Mouse (Mus musculus) Patski (cell line): ENCODE data around the gene Olfr1107. TPM values are rescaled to one million over a fixed set of nuclear protein-coding genes. Genes with fewer than 3 reads are reported as not detected.

Experiments used
- ATAC-seq: fragments of 100-300 bp; one replicate; pipeline ENCODE4 v1.8.0; 2021
- CTCF ChIA-PET: fragments of 350-600 bp; sonication (Branson Sonifier 250); formaldehyde crosslinking; loops from one replicate; lab custom pipeline; 2022; ENCODE audit warnings: inconsistent platforms; lab: Charles Lee
- POLR2A ChIA-PET: fragments of 350-600 bp; sonication (Branson Sonifier 250); formaldehyde crosslinking; loops from one replicate; lab custom pipeline; 2022; ENCODE audit warnings: antibody characterized with exemption, inconsistent platforms; lab: Charles Lee
- DNase-seq: peaks from one replicate; pipeline ENCODE4 v3.0.0-alpha.2; 2011; ENCODE audit warnings: low read depth, low spot score
- H3K27me3 ChIP-seq: fragments of 371-371 bp; one replicate; pipeline ENCODE4 v1.5.1; 2021
- CTCF ChIP-seq: fragments of 100-300 bp; IDR thresholded peaks from one replicate; pipeline ENCODE4 v1.5.1; 2021
- in situ Hi-C: fragments of 300-500 bp; cut with MboI; formaldehyde crosslinking; loops from 3 replicates; pipeline ENCODE4 v1.11.1; 2018; ENCODE audit warnings: low pct_unique_long_range_greater_than_20kb, mixed read lengths
- polyA plus RNA-seq: library from polyadenylated mRNA; unstranded; gene quantifications from one replicate; pipeline ENCODE4 v1.2.3, GENCODE M21; 2021

Gene Olfr1107
- polyA plus RNA-seq, result not detected

DNA sequence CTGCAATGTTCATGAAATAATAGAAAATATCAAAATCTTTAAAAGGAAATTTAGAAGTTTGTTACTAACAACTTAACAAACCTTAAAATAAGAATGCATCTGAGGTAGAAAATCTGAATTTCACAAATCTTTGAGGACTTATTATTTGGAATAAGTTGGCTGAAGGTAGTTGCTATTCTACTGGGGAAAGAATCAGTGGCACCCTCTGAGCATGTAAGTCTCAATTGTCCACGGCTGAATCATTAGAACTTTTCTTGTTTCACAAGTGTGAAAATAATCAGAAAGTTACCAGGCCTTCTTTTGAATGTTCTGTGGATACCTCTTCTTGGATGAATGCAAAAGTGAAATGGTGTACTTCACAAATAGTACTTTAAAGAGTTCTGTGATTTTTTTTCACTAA, at the start of gene Olfr1107:
TSS of gene Olfr1107 (minus strand) at position 101 of the 400 bp plus-strand sequence.
- no peak for TF ChIP-seq CTCF
- ATAC-seq (no peak), DNase-seq (no peak)
- POLR2A ChIA-PET, result no interaction called here
- in situ Hi-C loops, result no loop called here
- H3K27me3 ChIP-seq, result no peaks in the 10 kb centered on the region
- CTCF ChIA-PET, result no interaction called here

DNA sequence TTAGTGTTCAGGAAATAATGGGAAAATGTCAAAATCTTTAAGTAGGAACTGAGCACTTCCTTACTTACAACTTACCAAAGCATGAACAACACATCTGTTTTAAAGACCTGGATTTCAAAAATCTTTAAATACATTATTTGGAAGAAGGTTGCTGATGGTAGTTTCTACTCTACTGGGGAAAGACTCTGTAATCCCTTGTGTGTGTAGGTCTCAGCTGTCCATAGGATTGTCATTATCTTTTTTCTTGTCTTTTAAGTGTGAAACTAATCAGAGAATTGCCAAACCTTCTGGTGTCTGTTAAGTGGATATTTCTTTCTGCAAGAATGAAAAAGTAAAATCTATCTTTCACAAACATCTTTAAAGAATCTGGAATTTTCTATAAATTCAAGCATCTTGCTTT, 38.9 kb upstream of the Olfr1107 start, which contains the start of gene Olfr259:
TSS of gene Olfr259 (minus strand) at position 101 of the 400 bp plus-strand sequence.
- ATAC-seq (no peak), DNase-seq (no peak)
- ChIA-PET CTCF (no interaction called here), POLR2A (no interaction called here)
- no peak for TF ChIP-seq CTCF
- no peaks in the 10 kb centered on the region for H3K27me3 ChIP-seq
- in situ Hi-C loops, result no loop called here

DNA sequence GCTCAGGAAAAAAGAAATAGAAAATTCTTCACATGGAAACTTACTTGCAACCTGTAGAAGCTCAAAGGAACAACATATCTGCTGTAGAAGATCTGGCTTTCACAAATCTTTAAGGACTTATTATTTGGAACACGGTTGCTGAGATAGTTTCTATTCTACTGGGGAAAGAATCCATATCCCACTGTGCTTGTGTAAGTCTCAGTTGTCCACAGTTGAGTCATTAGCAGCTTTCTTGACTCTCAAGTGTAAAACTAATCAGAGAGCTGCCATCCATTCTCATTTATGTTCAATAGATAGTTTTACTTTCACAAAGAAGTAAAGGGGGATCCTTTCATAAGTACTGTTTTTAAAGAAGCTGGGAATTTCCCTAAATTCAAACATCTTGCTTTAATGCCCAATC, 20.3 kb upstream of the Olfr1107 start, which contains the start of gene Olfr1109:
TSS of gene Olfr1109 (minus strand) at position 101 of the 400 bp plus-strand sequence.
- ChIA-PET CTCF (no interaction called here), POLR2A (no interaction called here)
- no peaks in the 10 kb centered on the region for H3K27me3 ChIP-seq
- no peak for TF ChIP-seq CTCF
- DNase-seq, result no peak
- in situ Hi-C loops, result no loop called here
- no peak for ATAC-seq

DNA sequence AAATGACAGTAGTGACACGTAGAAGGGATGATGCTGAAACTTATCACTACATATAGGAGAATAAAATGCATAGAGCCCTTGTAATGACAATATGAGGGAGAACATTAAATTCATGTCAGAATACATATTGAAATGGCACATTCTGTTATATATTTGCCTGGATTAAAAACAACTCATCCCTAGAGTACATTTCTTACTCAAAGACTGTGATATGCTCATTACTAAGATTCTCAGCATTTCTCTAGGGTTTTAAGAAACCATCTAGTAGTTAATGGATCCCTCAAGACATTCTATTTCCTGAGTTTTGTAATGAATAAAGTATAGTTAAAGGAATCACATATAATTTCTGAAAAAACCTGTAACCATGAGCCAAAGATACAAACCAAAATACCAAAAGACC, 23.4 kb downstream of the Olfr1107 start, which contains the start of gene Olfr1106:
TSS of gene Olfr1106 (minus strand) at position 101 of the 400 bp plus-strand sequence.
- CTCF ChIA-PET, result no interaction called here
- POLR2A ChIA-PET, result no interaction called here
- H3K27me3 ChIP-seq, result no peaks in the 10 kb centered on the region
- in situ Hi-C loops, result no loop called here
- TF ChIP-seq CTCF, result no peak
- ATAC-seq, result no peak
- no peak for DNase-seq

DNA sequence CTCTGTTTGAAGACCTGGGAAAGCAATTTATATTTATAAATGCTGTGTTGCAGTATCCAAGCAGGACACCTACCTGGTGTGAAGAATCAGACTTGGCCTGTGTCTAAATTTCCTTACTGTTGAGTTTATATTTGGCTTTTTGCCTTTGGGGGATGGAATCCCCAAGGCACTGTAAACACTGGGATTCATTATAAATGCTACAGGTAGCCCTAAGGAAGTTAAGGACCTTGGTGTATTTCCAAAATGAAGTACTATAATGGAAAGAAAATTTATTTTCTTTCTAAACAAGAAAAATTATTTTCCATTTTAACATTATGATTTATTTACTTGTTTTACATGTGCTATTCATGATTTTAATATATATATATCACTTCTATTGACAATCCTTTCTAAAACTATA, 39.2 kb downstream of the Olfr1107 start, which contains the start of gene Olfr1105:
TSS of gene Olfr1105 (minus strand) at position 101 of the 400 bp plus-strand sequence.
- no peaks in the 10 kb centered on the region for H3K27me3 ChIP-seq
- no peak for ATAC-seq
- ChIA-PET POLR2A (no interaction called here), CTCF (no interaction called here)
- TF ChIP-seq CTCF, result no peak
- in situ Hi-C loops, result no loop called here
- DNase-seq, result no peak

DNA sequence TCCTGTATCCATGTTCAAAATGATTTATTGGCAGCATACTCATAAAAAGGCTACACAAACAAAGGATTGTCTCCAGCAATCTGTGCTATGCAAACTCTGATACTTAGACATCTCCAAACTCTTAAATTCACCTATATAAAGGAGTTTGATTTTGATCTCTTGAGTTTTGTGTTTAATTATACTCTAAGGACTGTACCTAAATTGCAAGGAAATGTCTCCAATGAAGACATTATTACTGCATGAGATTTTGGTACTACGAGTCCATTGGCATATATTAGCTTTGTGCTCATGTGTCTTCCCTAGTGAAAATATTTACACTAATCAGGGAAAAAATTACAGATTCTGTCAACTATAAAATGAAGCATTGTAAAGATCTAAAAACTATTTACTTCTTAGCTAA, 48.6 kb downstream of the Olfr1107 start, which contains the start of gene Olfr1104:
TSS of gene Olfr1104 (minus strand) at position 101 of the 400 bp plus-strand sequence.
- DNase-seq (no peak), ATAC-seq (no peak)
- POLR2A ChIA-PET, result no interaction called here
- H3K27me3 ChIP-seq, result peaks cover 4% of the 10 kb centered on the region
- no peak for TF ChIP-seq CTCF
- in situ Hi-C loops, result no loop called here
- CTCF ChIA-PET, result no interaction called here

Other genes starting within 250 kb of the Olfr1107 start
- not detected for gene Olfr1095, start 224.1 kb downstream of the Olfr1107 start, polyA plus RNA-seq
- not detected for gene Gm13723, start 201.0 kb downstream of the Olfr1107 start, polyA plus RNA-seq
- gene Olfr1097, start 183.6 kb downstream of the Olfr1107 start, polyA plus RNA-seq, result not detected
- gene Olfr1098, start 151.3 kb downstream of the Olfr1107 start, polyA plus RNA-seq, result not detected
- gene Olfr1099, start 115.1 kb downstream of the Olfr1107 start, polyA plus RNA-seq, result not detected
- gene Olfr1100, start 95.9 kb downstream of the Olfr1107 start, polyA plus RNA-seq, result not detected
- not detected for gene Olfr1101, start 84.6 kb downstream of the Olfr1107 start, polyA plus RNA-seq
- not detected for gene Olfr1102, start 77.4 kb downstream of the Olfr1107 start, polyA plus RNA-seq
- not detected for gene Olfr1104, start 48.7 kb downstream of the Olfr1107 start, polyA plus RNA-seq
- not detected for gene Olfr1105, start 39.3 kb downstream of the Olfr1107 start, polyA plus RNA-seq
- not detected for gene Olfr1106, start 23.5 kb downstream of the Olfr1107 start, polyA plus RNA-seq
- gene Olfr1109, start 20.2 kb upstream of the Olfr1107 start, polyA plus RNA-seq, result not detected
- not detected for gene Olfr259, start 38.8 kb upstream of the Olfr1107 start, polyA plus RNA-seq
- not detected for gene Olfr1110, start 64.5 kb upstream of the Olfr1107 start, polyA plus RNA-seq
- gene Olfr1111, start 76.8 kb upstream of the Olfr1107 start, polyA plus RNA-seq, result not detected
- not detected for gene Olfr1112, start 112.0 kb upstream of the Olfr1107 start, polyA plus RNA-seq
- gene Olfr1113, start 133.2 kb upstream of the Olfr1107 start, polyA plus RNA-seq, result not detected
- gene Olfr1115, start 172.2 kb upstream of the Olfr1107 start, polyA plus RNA-seq, result not detected
- gene Olfr1116, start 191.7 kb upstream of the Olfr1107 start, polyA plus RNA-seq, result not detected
- not detected for gene Olfr1118, start 231.8 kb upstream of the Olfr1107 start, polyA plus RNA-seq